Mouse (Mus musculus) midbrain, embryonic 15.5 days (tissue): ENCODE results near the gene Rarg. TPM values are rescaled to one million over a fixed set of nuclear protein-coding genes. Genes with fewer than 3 reads are reported as not detected.
A peak's percentile ranks its signal among the peaks of the same experiment; 100 is the strongest.

Experiments
- ATAC-seq: fragments of 200-750 bp; cut with Nextera tagmentation; replicated peaks from 2 replicates; pipeline ENCODE4 v1.8.0; 2017; ENCODE audit warnings: moderate TSS enrichment
- H3K27ac ChIP-seq: fragments of 300-500 bp; sonication (generic); 2 replicates; pipeline ENCODE4 v1.5.1; 2015; ENCODE audit warnings: mild to moderate bottlenecking, inconsistent platforms
- H3K27me3 ChIP-seq: fragments of 300-500 bp; sonication (generic); replicated peaks from 2 replicates; pipeline ENCODE4 v1.6.1; 2015; ENCODE audit warnings: inconsistent platforms
- H3K36me3 ChIP-seq: fragments of 300-500 bp; sonication (generic); replicated peaks from 2 replicates; pipeline ENCODE4 v1.6.1; 2015; ENCODE audit warnings: inconsistent platforms
- H3K4me1 ChIP-seq: fragments of 300-500 bp; sonication (generic); 2 replicates; pipeline ENCODE4 v1.6.1; 2015; ENCODE audit warnings: inconsistent platforms
- H3K4me2 ChIP-seq: fragments of 300-500 bp; sonication (generic); 2 replicates; pipeline ENCODE4 v1.6.1; 2015; ENCODE audit warnings: inconsistent platforms, mild to moderate bottlenecking, moderate library complexity
- H3K4me3 ChIP-seq: fragments of 300-500 bp; sonication (generic); 2 replicates; pipeline ENCODE4 v1.5.1; 2015; ENCODE audit warnings: mild to moderate bottlenecking, inconsistent platforms
- H3K9ac ChIP-seq: fragments of 300-500 bp; sonication (generic); 2 replicates; pipeline ENCODE4 v1.6.1; 2015; ENCODE audit warnings: mild to moderate bottlenecking, inconsistent platforms
- H3K9me3 ChIP-seq: fragments of 300-500 bp; sonication (generic); 2 replicates; pipeline ENCODE4 v1.6.1; 2016; ENCODE audit warnings: inconsistent platforms
- WGBS: fragments of 180-500 bp; shearing (Covaris S2); methylation state at CpG from one replicate; pipeline ENCODE4 v1.1.7; 2015; ENCODE audit warnings: mixed read lengths; 5-methylcytosine and 5-hydroxymethylcytosine counted together
- polyA plus RNA-seq: library from polyadenylated mRNA; unstranded; fragments of >200 nt; fragmentation: Nextera tagmentation; extraction: Ambion mirVana; gene quantifications from 2 replicates; pipeline ENCODE4 v1.2.1, GENCODE M21; 2015

Rarg gene
- polyA plus RNA-seq, 1 experiment from 2014 or later, result 4.1 TPM

- ATAC-seq, result no peak
- H3K4me2 ChIP-seq, result peak overlapping the region; percentile 8
- WGBS, result 15% methylated on average over 22 of the region's 22 CpGs
- no peak overlapping the region for H3K4me3 ChIP-seq
- peaks cover 44% of the 10 kb centered on the region for H3K27me3 ChIP-seq
- no peaks in the 10 kb centered on the region for H3K9me3 ChIP-seq
- H3K27ac ChIP-seq, result no peak overlapping the region
- H3K9ac ChIP-seq, result no peak overlapping the region
- H3K4me1 ChIP-seq, result peaks cover 36% of the 10 kb centered on the region
- H3K36me3 ChIP-seq, result no peaks in the 10 kb centered on the region
Measured at GRCm38 (mm10) chr15:102243229-102244190, 13.8 kb downstream of the Rarg start.

GRCm38 (mm10) chr15:102242404-102243228 lies 14.7 kb downstream of the Rarg start:
- Histone ChIP-seq H3K9ac (no peak overlapping the region), H3K4me1 (peaks cover 32% of the 10 kb centered on the region), H3K27ac (no peak overlapping the region), H3K27me3 (peaks cover 40% of the 10 kb centered on the region), H3K36me3 (no peaks in the 10 kb centered on the region), H3K4me2 (no peak overlapping the region), H3K4me3 (no peak overlapping the region), H3K9me3 (no peaks in the 10 kb centered on the region)
- ATAC-seq, result no peak
- WGBS, result 31% methylated on average over 12 of the region's 12 CpGs

DNA sequence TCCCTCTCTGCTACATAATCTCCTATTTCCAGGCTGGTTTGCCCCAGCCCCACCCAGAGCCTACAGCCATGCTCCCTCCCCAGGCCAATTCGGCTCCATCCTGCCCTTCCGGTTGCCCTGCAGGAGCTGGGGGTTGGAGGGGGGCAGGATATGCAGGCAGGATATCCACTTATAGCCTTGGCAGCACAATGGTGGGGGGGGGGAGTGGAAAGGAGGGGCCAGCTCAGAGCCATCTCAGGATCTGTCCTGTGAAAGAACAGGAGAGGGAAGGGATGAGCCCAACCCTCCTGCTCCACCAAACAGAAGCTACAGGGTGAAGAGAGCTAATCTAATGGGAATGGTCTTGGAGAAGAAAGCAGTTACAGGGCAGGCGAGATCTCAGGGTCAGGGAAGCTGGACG lies 16.7 kb downstream of the Rarg start:
- H3K4me3 ChIP-seq, result no peak overlapping the region
- H3K9me3 ChIP-seq, result no peaks in the 10 kb centered on the region
- 82% methylated on average over 4 of the region's 4 CpGs for WGBS
- no peak overlapping the region for H3K4me2 ChIP-seq
- no peak overlapping the region for H3K27ac ChIP-seq
- ATAC-seq, result no peak
- peaks cover 37% of the 10 kb centered on the region for H3K27me3 ChIP-seq
- H3K9ac ChIP-seq, result no peak overlapping the region
- H3K4me1 ChIP-seq, result peaks cover 16% of the 10 kb centered on the region
- no peaks in the 10 kb centered on the region for H3K36me3 ChIP-seq

DNA sequence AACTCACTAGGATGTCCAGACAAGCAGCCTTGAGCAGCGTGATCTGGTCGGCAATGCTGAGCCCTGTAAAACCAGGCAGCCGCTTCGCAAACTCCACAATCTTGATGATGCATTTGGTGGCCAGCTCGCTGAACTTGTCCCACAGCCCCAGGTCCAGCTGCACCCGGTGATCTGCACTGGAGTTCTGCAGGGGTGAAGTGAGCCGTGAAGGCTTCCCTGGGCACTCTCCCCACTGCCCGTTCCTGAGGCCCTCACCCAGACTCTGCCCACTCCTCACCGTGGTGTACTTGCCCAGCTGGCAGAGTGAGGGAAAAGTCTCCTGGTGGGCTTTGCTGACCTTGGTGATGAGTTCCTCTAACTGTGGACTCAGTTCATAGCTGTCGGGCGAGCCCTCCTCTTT lies 17.5 kb downstream of the Rarg start:
- peaks cover 31% of the 10 kb centered on the region for H3K27me3 ChIP-seq
- ATAC-seq, result no peak
- no peaks in the 10 kb centered on the region for H3K36me3 ChIP-seq

GRCm38 (mm10) chr15:102239260-102239590 lies 18.1 kb downstream of the Rarg start:
- 9% methylated on average over 9 of the region's 9 CpGs for WGBS
- H3K9ac ChIP-seq, result no peak overlapping the region
- no peaks in the 10 kb centered on the region for H3K9me3 ChIP-seq
- peaks cover 12% of the 10 kb centered on the region for H3K4me1 ChIP-seq
- H3K27me3 ChIP-seq, result peaks cover 26% of the 10 kb centered on the region
- H3K36me3 ChIP-seq, result no peaks in the 10 kb centered on the region
- no peak overlapping the region for H3K4me3 ChIP-seq
- H3K4me2 ChIP-seq, result no peak overlapping the region
- no peak overlapping the region for H3K27ac ChIP-seq
- 0 out of 2 replicates have a peak, but pooled peaks have one; percentile 58 for ATAC-seq

More for the DNA sequence above, 17.5 kb downstream of the Rarg start:
- Histone ChIP-seq H3K9me3 (no peaks in the 10 kb centered on the region), H3K4me3 (no peak overlapping the region), H3K9ac (no peak overlapping the region), H3K4me2 (no peak overlapping the region), H3K27ac (no peak overlapping the region), H3K4me1 (peaks cover 15% of the 10 kb centered on the region)
- WGBS, result 79% methylated on average over 11 of the region's 11 CpGs

DNA sequence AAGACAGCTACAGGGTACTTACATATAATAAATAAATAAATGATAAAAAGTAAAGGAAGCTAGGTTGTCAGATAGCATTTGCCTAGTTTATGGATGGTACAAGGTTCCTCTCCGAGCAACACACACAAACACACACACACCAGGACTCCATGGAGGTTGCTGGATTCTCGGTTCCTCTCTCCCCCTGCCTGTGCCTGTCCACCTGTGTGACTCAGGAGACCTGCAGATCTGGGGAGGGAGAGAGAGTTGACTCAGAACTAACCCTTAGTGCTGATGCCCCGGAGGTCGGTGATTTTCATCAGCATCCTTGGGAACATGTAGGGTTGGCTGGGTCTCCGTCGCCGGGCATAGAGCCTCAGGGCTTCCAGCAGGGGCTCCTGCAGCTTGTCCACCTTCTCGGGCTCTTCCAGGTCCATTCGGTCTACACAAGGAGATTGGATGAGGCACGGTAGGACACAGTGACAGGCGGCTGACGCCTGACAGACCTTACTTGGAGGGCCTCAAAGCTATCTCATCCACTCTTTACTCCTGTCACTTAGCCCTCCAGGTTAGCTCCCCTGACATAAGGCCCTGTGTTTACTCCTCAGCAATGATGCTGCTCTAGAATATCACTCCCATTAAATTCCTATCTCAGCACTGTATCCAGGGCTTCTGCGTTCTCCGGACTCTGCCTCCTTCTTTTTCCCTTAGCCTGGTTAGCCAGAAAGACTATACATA lies 18.6 kb downstream of the Rarg start:
- no peak overlapping the region for H3K27ac ChIP-seq
- no peak overlapping the region for H3K9ac ChIP-seq
- no peaks in the 10 kb centered on the region for H3K9me3 ChIP-seq
- peaks cover 21% of the 10 kb centered on the region for H3K27me3 ChIP-seq
- no peak for ATAC-seq
- peaks cover 11% of the 10 kb centered on the region for H3K4me1 ChIP-seq
- no peak overlapping the region for H3K4me2 ChIP-seq
- H3K4me3 ChIP-seq, result no peak overlapping the region
- H3K36me3 ChIP-seq, result no peaks in the 10 kb centered on the region
- 83% methylated on average over 14 of the region's 14 CpGs for WGBS

- no peaks in the 10 kb centered on the region for H3K9me3 ChIP-seq
- WGBS, result 17% methylated on average over 21 of the region's 21 CpGs
- no peak overlapping the region for H3K4me3 ChIP-seq
- no peak for ATAC-seq
- H3K4me2 ChIP-seq, result no peak overlapping the region
- no peak overlapping the region for H3K9ac ChIP-seq
- no peaks in the 10 kb centered on the region for H3K27me3 ChIP-seq
- H3K27ac ChIP-seq, result no peak overlapping the region
- no peaks in the 10 kb centered on the region for H3K36me3 ChIP-seq
- H3K4me1 ChIP-seq, result peaks cover 6% of the 10 kb centered on the region; the same call in 1 of the 2 replicates
Measured at GRCm38 (mm10) chr15:102235371-102236027, 21.8 kb downstream of the Rarg start.

DNA sequence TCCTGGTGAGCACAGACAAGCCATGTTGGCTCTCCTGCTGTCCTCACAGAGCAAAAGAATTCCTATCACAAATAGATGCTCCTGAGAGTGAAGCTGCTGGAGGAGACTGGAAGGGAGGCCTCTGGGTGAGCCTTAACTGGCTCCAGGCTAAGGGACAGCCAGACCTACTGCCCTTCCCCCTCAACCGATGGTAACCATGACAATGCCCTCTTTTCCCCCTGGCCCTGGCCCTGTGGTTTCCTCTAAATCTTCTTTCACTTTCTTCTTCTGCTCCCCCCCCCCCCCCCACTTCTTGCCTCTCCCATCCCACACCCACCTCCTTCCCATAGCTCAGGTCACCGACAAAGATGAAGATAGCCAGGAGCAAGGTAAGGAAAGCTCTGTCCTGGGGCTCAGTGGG lies 23.4 kb downstream of the Rarg start:
- WGBS, result 31% methylated on average over 2 of the region's 2 CpGs
- Histone ChIP-seq H3K27me3 (no peaks in the 10 kb centered on the region), H3K36me3 (no peaks in the 10 kb centered on the region), H3K27ac (no peak overlapping the region), H3K9ac (no peak overlapping the region), H3K4me3 (no peak overlapping the region), H3K9me3 (no peaks in the 10 kb centered on the region), H3K4me1 (peaks cover 6% of the 10 kb centered on the region; the same call in 1 of the 2 replicates), H3K4me2 (no peak overlapping the region)
- no peak for ATAC-seq

DNA sequence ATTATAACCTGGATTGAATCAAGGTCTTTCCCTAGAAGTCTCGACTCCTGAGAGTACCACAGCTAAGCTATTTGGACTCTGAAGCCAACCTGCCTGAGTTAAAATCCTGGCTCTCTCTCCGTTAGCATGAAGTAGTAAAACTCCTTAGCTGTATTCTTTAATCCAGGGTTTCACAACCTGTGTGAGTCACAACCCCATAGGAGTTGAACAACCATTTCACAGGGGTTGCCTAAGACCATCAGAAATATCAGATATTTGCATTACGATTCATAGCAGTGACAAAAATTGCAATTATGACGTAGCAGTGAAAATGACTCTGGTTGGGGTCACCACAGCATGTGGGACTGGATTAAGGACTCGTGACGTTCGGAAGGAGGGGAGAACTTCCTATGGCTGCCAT lies 24.6 kb downstream of the Rarg start:
- Histone ChIP-seq H3K9me3 (no peaks in the 10 kb centered on the region), H3K4me3 (no peak overlapping the region), H3K9ac (no peak overlapping the region), H3K36me3 (no peaks in the 10 kb centered on the region), H3K4me1 (peaks cover 6% of the 10 kb centered on the region; the same call in 1 of the 2 replicates), H3K27ac (no peak overlapping the region), H3K4me2 (no peak overlapping the region), H3K27me3 (no peaks in the 10 kb centered on the region)
- 87% methylated on average over 7 of the region's 7 CpGs for WGBS
- ATAC-seq, result no peak

DNA sequence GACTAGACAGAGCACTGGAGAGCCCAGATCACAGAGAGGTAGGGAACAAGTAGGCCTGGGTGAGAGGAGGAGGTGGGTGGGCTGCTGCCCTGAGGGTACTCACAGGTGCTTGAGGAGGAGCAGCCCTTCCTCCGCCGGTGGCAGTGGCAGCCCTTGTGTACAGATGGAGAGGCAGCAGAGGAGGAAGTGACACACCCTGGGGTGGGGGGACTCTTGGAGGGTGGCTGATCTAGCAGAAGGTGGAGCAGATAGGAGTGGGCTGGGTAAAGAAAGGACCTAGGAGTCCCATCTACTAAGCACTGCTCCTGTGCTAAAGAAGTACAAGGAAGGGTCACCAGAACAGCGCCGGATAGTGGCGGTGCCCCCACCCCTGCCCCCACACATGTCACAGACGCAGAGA lies 25.6 kb downstream of the Rarg start, which contains the start of gene Itgb7:
Gene Itgb7 (minus strand): TSS at position 197 of the 400 bp plus-strand sequence.
- no peaks in the 10 kb centered on the region for H3K9me3 ChIP-seq
- ATAC-seq, result no peak
- H3K36me3 ChIP-seq, result no peaks in the 10 kb centered on the region
- no peak within 1 kb of the TSS for H3K4me2 ChIP-seq
- 58% methylated on average over 6 of the region's 6 CpGs for WGBS
- peaks cover 6% of the 10 kb centered on the region; the same call in 1 of the 2 replicates for H3K4me1 ChIP-seq
- no peak within 1 kb of the TSS for H3K27ac ChIP-seq
- no peak within 1 kb of the TSS for H3K4me3 ChIP-seq
- H3K9ac ChIP-seq, result no peak within 1 kb of the TSS
- H3K27me3 ChIP-seq, result no peaks in the 10 kb centered on the region

- H3K4me3 ChIP-seq, result no peak overlapping the region
- H3K27ac ChIP-seq, result no peak overlapping the region
- no peaks in the 10 kb centered on the region for H3K9me3 ChIP-seq
- no peak for ATAC-seq
- H3K4me2 ChIP-seq, result no peak overlapping the region
- WGBS, result 86% methylated on average over 17 of the region's 17 CpGs
- H3K27me3 ChIP-seq, result no peaks in the 10 kb centered on the region
- H3K36me3 ChIP-seq, result no peaks in the 10 kb centered on the region
- peaks cover 6% of the 10 kb centered on the region; the same call in 1 of the 2 replicates for H3K4me1 ChIP-seq
- H3K9ac ChIP-seq, result no peak overlapping the region
Measured at GRCm38 (mm10) chr15:102230408-102231321, 26.7 kb downstream of the Rarg start.
